Mouse (Mus musculus) thymus, postnatal 25 days (tissue): ENCODE measurements around the gene Hist2h2ac.
"Not testable (repeated sequence)": the region's sequence is repeated elsewhere in the genome, so short reads cannot be mapped to it uniquely, and the experiment has no call there.

Experiments
- DNase-seq: peaks from one replicate; pipeline ENCODE4 v3.0.0; 2022

The Hist2h2ac gene

DNA sequence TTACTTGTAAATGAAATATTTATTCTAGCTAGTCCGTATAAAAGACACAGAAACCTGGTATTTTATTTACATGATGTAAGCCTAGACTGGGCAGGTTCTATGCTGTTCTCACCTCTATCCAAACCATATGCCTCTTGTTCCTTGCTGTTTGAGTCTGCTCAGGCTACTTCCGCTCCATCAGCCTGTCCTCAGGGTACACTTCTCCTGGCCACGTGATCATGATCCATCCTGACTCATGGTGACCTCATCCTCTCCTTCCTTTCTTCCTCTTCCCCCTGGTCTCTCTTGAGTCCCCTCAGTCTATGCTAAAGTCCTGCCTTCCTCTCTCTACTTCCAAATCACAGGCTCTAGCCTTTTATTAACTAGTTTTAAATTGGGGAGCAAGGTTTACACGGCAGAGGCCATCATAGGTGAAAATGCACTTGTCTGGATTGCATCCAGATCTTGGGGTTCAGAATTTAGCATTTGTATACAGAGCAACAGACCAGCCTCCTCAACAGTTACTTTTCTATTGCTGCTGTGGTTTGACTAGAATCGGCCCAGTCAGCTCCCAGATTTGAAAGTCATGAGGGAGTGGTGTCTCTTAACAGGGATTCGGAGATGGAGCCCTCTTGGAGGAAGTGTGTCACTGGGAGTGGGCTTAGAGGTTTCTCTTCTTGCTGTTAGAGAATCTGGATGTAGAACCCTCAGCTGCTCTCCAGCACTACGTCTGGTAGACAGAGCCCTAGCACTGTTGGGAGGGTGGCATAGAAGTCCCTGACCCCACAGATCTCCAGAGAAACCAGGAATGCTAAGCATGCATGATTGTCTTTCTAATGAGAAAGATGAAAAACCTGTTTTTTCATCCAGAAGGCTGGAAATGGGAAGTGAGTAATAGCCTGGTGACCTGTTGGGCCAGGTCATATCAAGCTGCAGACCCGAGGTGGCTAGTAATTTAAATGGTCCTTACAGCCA is 6.3 kb upstream of the Hist2h2ac start:
- no peak for DNase-seq

DNA sequence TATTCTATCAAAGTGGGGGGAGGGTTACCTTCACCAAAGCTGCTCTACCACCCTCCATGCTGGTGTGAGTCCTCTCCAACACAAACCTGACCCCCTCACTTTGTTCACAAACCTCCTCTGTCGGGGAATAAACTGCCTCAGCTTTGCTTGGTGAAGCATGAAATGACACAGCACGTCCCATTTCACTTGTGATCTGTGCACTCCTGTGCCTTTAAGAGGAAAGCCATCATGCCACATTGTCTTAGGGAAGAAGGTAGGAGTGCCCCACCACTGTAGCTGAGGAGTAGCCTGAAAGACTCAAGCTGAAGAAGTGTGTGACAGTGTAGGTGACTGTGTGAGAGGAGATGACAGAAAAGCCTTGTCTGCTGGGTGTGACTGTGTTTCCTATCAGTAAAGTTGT is 4.7 kb upstream of the Hist2h2ac start:
- no peak for DNase-seq

DNA sequence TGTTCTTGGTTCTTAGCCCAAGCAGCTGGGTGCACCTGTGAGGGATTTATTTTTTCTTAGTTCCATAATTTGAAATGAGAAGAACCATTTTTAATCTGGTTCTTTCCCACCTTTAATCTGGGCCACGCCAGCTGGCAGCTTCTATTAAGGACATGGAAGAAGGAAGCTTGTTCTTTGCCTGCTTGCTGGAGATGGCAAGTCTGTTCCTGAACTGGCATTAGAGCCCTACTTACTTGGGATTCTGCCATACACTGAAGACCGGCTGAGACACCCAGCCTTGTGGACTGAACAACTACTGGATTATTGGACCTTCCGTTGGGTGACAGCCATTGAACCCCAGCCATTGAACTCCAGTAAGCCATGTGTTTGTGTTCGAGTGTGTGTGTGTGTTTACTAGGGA is 2.1 kb upstream of the Hist2h2ac start:
- DNase-seq, result no peak

DNA sequence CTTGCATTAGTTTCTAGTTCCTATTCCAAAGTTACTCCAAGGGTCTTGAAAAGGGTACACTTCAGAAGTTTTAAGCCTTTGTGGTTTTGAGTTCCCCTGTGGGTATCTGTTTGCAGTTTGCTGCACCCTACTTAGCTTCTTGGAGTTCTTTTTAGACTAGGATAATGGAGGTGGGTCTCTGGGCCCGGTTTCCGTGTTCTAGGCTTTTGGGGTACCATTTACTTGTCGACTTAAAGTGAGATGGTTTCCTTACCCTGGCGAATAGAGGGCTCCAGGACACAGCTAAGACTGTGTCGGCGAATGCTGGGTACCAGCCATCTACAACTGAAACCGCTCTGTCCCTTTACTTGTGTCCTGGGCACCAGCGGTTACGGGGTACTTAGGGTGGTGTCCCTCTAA is 959 bp upstream of the Hist2h2ac start:
- DNase-seq, result peak; percentile 63

DNA sequence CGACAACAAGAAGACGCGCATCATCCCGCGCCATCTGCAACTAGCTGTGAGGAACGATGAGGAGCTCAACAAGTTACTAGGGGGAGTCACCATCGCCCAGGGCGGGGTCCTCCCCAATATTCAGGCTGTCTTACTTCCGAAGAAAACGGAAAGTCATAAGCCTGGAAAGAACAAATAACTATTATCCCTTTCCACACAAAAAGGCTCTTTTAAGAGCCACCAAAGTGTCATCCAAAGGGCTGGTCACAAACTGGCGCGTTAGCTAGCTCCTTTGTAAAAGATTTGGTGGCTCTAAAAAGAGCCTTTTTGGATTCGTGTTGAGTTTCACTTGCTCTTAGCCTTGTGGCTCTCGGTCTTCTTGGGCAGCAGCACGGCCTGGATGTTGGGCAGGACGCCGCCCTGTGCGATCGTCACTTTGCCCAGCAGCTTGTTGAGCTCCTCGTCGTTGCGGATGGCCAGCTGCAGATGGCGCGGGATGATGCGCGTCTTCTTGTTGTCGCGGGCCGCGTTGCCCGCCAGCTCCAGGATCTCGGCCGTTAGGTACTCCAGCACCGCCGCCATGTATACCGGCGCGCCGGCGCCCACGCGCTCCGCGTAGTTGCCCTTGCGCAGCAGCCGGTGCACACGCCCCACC is 432 bp downstream of the Hist2h2ac start:
- not testable (repeated sequence) for DNase-seq

DNA sequence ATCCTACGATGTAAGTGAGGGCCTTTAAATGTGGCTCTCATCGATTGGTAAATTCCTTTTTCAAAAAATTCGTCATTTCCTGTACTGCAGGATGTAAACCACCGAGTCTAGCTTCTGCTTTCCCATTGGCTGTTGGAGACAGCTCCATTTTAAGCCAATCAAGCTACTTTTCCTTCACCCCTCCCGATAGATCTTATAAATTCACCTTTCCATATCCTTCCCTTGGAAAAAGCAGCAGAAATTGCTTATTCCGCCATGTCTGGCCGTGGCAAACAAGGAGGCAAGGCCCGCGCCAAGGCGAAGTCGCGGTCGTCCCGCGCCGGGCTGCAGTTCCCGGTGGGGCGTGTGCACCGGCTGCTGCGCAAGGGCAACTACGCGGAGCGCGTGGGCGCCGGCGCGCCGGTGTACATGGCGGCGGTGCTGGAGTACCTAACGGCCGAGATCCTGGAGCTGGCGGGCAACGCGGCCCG is 984 bp downstream of the Hist2h2ac start, which contains the start of the genes Bola1 and Hist2h2ab:
Bola1 (minus strand) TSS at position 49 of the 470 bp plus-strand sequence.
Hist2h2ab (plus strand) TSS at position 205 of the 470 bp plus-strand sequence.
- DNase-seq, result peak; percentile 86

DNA sequence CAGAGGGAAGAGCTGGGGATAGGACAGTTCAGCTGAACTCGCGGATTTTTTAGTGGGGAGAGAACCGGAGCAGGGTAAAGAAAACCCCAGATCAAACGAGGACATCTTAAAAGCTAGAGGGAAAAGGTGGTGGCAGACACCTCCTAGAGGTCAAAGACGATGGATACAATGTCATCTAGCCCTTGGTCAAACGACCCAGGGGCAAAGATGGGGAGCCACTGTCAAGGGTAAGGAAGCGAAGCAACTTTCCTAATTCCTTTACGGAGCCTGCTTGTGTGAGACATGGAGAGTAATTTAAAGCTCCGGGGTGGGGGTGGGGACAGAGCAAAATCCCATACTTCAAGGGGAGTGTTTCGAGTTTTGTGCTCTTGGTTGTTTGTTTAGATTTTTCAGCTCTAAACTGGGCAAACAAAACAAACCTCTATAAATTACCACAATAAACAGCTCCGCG is 1.5 kb downstream of the Hist2h2ac start:
- peak; percentile 59 for DNase-seq

DNA sequence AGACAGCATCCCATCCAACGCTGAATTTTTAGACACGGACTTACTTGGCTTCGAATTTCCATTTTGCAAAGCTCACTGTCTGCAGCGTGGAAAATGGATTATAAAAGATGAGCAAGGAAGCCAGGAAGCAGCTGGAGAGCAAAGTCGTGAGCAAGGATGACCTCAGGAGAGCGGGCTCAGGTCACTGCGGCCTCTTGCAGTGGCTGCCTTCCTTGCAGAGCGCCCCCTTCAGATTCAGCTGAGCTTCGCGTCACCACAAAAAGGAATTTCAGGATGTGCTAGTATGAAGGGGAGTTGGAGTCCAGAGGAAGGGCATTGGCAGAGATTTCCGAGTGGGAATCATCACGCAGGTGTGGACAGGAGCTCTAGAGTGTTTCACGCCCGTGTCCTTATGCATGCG is 11.4 kb downstream of the Hist2h2ac start:
- no peak for DNase-seq

DNA sequence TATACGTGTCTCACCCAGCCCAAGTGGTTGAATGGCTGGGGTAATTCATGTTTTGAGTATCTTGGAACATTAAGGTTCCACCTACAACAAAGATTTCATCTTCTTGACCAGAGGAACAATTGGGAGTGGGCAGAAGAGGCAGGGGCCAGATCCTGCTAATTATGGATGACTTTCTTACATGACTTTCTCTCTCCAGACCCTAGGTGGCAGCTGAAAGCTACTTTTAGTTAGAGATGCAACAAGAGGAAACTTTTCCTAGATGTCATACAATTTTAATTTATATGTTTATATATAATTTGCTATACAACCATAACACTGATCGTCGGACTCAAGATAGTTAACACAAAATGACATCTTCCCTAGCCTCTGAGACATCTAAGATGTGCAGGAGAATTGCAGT is 12.9 kb downstream of the Hist2h2ac start:
- no peak for DNase-seq

DNA sequence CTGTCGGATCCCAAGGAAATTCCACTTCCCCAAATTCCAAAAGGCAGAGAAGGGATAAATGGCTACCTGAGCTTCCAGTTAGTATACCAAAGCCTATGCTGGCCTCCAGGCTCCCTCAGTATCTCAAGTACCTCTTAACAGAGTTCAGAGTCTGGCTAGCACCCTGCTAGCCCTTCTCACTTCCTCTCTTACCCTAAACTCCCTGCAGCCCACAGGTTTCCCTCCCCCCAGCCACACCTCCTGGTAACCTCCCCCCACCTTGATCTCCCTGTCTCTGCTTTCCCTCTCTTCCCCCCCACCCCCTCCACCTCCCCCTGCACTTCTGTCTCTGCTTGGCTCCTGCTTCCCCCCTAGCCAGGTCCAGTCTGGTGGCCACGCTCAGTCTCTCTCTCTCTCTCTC is 20.9 kb downstream of the Hist2h2ac start:
- no peak for DNase-seq

DNA sequence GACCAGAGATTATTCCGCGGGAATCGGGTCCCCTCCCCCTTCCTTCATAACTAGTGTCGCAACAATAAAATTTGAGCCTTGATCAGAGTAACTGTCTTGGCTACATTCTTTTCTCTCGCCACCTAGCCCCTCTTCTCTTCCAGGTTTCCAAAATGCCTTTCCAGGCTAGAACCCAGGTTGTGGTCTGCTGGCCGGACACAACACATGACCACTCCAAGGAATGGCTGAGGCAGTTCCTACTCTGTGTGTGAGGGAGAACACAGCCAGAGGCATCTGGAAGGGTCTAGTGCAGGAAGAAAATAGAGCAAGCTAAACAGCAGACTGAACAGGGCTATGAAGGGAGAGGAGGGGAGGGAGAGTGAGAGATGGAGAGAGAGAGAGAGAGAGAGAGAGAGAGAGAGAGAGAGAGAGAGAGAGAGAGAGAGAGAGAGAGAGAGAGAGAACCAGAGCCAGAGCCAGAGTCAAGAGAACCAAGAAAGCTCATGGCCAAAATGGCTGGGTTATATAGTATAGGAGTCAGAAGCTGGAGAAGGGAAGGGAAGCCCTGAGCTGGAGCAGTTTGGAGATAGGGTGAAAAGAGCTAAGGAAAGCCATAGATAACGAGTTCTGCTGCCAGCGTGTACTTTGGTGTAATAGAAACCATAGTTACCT is 22.0 kb downstream of the Hist2h2ac start:
- not testable (repeated sequence) for DNase-seq

DNA sequence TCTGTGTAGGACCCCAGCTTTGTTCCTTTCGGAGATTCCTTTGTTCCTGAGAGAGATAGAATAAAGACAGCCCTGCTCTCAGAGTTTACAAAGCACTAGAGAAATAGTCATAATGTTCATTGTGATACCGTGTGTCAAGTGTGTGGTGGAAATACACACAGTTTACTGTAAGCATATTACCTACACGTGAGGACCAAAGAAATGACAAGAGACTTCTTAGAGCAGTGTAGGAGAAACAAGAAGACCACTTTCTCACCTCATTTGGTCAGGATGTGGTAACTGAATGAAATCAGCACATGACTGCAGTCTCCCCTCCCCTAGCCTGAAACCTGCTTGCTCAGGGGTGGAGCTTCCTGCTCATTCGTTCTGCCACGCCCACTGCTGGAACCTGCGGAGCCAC is 22.5 kb downstream of the Hist2h2ac start:
- peak; percentile 51 for DNase-seq

DNA sequence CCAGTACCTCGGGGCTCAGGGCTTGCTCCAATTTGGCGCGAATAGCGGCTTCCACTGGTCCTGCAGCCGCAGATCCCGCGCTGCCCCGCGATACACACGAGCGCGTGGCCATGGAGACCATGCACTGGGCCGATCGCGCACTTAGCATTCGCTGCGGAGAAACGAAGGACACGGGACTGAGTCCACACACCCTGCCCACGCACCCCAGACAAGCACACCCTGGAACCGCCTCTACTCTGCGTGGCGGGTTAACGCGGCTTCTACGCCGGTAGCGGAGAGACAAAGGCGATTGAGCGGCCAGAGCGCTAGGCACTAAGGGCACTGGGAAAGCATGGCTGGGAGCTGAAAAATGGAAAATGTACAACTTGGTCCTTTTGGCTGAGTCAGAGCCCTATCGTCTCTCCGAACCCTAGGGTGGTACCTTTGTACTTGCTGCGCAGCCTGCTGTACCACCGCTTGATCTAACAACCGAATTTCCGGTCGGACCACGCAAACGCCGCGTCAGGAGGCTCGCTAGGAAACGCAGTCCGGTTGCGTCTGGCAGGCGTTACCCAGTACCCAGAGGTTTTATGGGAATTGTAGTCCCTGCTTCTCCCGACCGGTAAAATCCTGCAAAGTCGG is 23.4 kb downstream of the Hist2h2ac start:
- DNase-seq, result peak; percentile 84

DNA sequence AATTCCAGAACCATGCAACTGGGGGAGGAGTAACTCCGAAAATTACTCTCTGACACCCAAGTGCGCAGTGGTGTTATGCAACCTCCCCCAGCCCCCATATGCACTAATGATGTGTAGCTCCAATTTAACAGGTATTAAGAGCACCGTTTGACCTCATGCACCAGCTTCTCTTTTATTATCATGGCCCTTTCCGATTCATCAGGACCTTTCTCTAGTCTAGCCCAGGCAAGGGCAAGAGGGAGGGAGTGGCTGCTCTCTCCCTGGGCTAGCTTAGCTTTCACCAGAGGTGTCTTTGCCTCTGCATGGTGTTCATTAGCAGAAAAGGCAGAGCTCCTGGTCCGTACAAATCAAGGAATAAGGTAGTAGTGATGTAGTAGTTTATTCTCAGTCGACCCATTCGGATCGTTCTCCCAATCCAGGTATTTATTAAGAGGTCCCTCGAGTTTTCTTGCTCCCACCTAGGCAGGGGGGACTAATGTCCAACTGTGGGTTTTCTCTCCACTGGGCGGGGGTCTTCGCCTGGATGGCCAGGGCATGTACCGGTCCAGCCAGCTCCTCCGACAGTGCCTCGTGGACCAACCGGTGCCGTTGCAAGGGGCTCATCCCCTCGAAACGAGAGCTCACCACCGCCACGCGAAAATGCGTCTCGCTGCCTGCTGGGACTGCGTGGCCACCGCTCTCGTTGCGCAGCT is 24.1 kb downstream of the Hist2h2ac start:
- DNase-seq, result no peak

DNA sequence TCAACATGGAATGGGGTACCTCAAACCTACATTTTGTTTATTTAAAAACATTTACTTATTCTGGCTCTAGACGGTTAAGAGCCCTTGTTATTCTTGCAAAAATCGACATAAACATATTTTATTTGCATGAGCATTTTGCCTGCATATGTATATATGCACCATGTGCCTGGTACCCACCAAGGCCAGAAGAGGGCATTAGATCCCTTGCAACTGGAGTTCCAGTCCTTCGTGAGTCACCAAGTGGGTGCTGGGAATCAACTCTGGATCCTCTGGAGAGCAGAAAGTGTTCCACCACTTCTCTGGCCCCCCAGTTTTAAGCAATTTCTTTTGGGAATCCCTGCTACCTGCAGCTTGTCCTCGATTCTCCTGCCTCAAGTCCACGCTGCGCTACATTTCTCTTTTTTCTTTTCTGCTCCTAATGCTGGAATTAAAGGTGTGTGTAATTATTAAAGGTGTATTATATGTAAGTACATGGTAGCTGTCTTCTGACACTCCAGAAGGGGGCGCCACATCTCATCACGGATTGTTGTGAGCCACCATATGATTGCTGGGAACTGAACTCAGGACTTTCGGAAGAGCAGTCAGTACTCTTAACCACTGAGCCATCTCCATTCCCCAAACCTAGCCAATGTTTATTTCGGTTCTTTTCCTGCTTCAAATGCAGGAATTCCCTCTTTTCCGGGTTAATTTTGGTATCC is 24.9 kb downstream of the Hist2h2ac start:
- DNase-seq, result no peak

DNA sequence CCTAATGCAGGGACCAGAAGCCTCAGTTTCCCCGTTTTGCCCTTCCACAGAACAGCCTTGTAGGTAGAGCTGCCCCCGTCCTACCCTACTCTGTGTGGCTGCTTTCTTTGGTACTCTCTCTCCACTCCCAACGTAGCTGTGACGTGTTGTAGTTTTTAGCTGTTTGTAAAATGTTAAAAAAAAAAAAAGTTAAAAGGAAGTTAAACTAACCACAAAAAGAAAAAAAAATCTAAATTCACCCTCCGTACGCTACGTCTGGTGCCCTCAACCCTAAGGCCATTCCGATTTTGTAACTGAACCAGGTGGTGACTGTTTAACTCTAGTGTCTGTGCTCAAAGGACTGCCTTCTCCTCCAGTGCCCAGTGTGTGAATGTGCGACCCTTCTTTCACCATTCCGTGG is 25.7 kb downstream of the Hist2h2ac start:
- DNase-seq, result no peak

DNA sequence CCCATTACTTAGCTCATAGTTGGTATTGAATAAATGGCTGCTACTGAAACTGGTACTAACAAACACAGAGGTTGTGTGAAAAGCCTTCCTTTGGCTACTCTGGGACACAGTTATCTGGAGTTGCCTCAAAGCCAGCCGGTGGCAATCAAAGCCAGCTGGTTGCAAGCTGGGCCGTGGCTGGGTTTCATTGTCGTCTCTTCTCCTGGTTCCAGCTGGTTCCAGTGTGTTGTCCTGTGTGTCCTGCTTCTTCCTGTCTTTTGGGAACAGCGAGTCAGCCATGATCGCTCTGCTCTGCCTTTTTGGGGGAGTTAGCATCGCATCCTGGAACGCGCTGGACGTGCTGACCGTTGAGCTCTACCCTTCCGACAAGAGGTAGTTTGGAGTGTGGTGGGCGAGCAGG is 27.7 kb downstream of the Hist2h2ac start:
- no peak for DNase-seq

DNA sequence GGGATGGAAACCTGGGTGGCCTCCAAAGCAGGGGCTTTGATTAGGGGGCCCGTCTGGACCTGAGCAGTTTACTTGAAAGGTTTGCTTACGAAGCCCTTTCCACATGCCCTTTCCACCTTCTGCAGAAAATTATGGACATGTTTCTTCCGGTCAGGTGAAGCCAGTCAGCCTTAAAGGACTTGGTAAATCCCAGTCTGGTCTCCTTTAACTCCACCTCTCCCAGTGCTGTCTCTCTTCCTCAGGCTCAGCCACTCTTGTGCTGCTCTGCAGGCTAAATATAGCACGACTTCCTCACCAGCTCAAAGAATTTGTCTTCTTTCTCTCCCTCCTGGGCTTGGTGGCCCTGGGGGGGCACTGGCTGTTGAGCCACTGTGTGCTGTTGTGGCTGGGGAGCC is 38.3 kb downstream of the Hist2h2ac start:
- DNase-seq, result no peak

DNA sequence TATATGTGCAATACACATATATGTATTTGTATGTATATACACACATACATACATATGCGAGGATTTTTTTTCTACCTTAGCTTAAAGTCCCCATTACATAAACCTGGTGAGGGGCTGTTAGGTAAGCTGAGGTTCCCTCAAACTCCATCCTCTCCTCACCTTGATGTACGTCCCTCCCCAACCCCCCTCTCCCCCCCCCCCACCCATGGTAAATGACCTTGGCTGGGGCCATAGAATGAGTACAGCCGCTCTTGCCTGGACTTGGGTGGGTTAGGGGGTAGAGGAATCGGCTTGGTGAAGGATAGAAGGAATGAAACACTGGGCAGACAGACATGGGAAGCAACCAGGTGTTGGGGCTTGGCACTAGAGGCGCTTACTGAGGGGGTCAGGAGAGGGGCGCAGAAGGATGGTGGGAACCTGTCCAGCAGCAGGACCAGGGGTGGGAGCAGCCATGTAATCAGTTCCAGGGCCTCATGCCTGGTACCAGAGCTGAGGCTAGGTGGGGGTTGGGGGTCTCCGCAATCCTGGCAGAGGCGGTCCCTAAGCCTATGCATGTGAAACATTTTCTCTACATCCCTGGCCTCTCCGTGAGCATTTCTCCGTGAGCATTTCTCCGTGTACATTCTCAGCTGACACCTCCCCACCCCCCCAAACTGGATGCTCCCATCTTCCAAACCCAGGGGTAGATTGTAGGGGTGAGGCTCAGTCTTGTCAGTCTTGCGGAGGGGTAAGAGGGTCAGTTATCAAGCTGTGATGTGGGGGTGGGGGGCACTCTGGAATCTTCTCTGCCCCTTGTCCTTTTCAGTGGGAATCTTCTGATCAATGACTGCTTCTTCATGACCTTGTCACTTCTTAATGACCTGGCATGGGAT is 38.9 kb downstream of the Hist2h2ac start:
- no peak for DNase-seq

DNA sequence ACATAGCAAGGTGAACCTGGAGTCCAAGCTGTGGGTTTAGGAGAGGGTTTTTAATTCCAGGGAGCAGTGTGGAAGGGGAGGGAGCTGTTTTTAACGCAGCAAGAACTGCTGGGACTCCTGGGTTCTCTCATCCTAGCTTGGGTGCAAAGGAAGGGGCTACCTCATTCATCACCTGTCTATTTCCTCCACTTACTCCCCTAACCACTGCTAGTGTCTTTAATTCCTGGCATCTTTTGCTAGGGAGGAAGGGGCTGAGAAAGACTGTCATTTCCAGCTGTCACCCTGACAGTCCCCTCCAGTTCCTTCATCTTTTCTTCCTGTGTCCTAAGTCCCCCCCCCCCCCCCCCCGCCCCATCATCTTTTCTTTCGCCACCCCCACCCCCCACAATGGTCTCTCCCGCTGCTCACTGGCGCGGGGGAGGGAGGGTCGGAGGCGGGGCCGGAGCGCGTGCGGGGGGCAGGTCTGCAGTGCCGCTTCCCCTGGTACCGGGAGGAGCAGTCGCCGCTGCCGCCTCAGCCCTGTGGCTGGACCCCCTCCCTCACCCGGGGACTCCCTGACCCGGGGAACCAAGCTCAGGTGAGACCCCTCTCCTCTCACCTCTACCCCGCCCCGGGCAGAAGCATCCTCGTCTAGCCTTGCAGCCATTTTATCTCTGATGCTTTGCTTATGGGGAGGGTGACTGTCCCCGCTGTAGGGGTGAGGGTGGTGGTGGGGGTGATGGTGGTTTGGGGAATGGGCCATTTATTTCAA is 39.8 kb downstream of the Hist2h2ac start, which contains the start of gene Sv2a:
Sv2a (plus strand) TSS at position 425 of the 751 bp plus-strand sequence.
- DNase-seq, result peak; percentile 58
